Mouse (Mus musculus) midbrain, embryonic 16.5 days (tissue): ENCODE results near the gene Saa2. TPM values are rescaled to one million over a fixed set of nuclear protein-coding genes. Genes with fewer than 3 reads are reported as not detected.
A peak's percentile ranks its signal among the peaks of the same experiment; 100 is the strongest.

ENCODE experiments used
- ATAC-seq: fragments of 200-750 bp; cut with Nextera tagmentation; 2 replicates; pipeline ENCODE4 v1.8.0; 2017; ENCODE audit warnings: moderate TSS enrichment
- H3K27ac ChIP-seq: fragments of 300-500 bp; sonication (generic); 2 replicates; pipeline ENCODE4 v1.5.1; 2014; ENCODE audit warnings: mild to moderate bottlenecking, low read length, mixed read lengths
- H3K27me3 ChIP-seq: fragments of 300-500 bp; sonication (generic); 2 replicates; pipeline ENCODE4 v1.6.1; 2014; ENCODE audit warnings: low read depth, low read length, mixed read lengths; ENCODE audit not compliant: control insufficient read depth, insufficient read depth
- H3K36me3 ChIP-seq: fragments of 300-500 bp; sonication (generic); 2 replicates; pipeline ENCODE4 v1.6.1; 2014; ENCODE audit warnings: mild to moderate bottlenecking, low read length, moderate library complexity, mixed read lengths; ENCODE audit not compliant: control insufficient read depth, insufficient read depth
- H3K4me1 ChIP-seq: fragments of 300-500 bp; sonication (generic); 2 replicates; pipeline ENCODE4 v1.6.1; 2014; ENCODE audit warnings: mild to moderate bottlenecking, low read length, mixed read lengths; ENCODE audit not compliant: control insufficient read depth, insufficient read depth
- H3K4me2 ChIP-seq: fragments of 300-500 bp; sonication (generic); 2 replicates; pipeline ENCODE4 v1.6.1; 2014; ENCODE audit warnings: mild to moderate bottlenecking, low read length, mixed read lengths
- H3K4me3 ChIP-seq: fragments of 300-500 bp; sonication (generic); 2 replicates; pipeline ENCODE4 v1.5.1; 2014; ENCODE audit warnings: low read depth, mild to moderate bottlenecking, low read length, moderate library complexity, mixed read lengths
- H3K9ac ChIP-seq: fragments of 300-500 bp; sonication (generic); 2 replicates; pipeline ENCODE4 v1.6.1; 2014; ENCODE audit warnings: low read depth, low read length, mixed read lengths
- H3K9me3 ChIP-seq: fragments of 300-500 bp; sonication (generic); replicated peaks from 2 replicates; pipeline ENCODE4 v1.6.1; 2014; ENCODE audit warnings: mild to moderate bottlenecking, low read length, mixed read lengths; ENCODE audit not compliant: control insufficient read depth, poor library complexity, severe bottlenecking
- whole genome bisulfite sequencing: fragments of 180-500 bp; shearing (Covaris S2); extraction: QIAGEN DNeasy Blood & Tissue Kit; methylation state at CpG from one replicate; pipeline ENCODE4 v1.1.7; 2014; 5-methylcytosine and 5-hydroxymethylcytosine counted together
- polyA plus RNA-seq: library from polyadenylated mRNA; unstranded; fragments of >200 nt; fragmentation: Nextera tagmentation; extraction: Ambion mirVana; gene quantifications from 2 replicates; pipeline ENCODE4 v1.2.1, GENCODE M21; 2015

Gene Saa2
- polyA plus RNA-seq = not detected in 2 replicates

DNA sequence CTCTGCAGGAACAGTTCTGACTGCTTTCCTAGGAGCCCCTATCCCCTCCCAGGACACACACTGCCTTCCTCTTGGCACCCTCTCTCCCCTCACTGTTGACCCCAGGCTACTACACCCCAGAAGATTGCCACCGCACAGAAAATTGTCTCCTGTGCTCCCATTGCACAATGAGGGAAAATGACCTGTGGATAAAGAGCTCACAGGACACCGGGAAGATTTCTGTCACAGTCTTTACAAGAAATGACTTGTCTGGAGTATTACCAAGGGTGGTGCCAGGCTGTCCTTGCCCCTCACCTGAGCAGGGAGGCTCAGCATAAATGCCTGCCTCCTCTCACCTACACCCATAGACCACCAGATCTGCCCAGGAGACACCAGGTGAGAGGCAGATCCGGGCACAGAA, at the start of gene Saa2:
Gene Saa2 (plus strand): TSS at position 301 of the 400 bp plus-strand sequence.
- Histone ChIP-seq H3K9me3 (no peaks in the 10 kb centered on the region), H3K27ac (no peak within 1 kb of the TSS), H3K4me2 (no peak within 1 kb of the TSS), H3K4me1 (no peaks in the 10 kb centered on the region), H3K36me3 (no peaks in the 10 kb centered on the region), H3K4me3 (no peak within 1 kb of the TSS), H3K27me3 (no peaks in the 10 kb centered on the region), H3K9ac (no peak within 1 kb of the TSS)
- WGBS = 84% methylated on average over 3 of the region's 3 CpGs
- ATAC-seq = no peak

DNA sequence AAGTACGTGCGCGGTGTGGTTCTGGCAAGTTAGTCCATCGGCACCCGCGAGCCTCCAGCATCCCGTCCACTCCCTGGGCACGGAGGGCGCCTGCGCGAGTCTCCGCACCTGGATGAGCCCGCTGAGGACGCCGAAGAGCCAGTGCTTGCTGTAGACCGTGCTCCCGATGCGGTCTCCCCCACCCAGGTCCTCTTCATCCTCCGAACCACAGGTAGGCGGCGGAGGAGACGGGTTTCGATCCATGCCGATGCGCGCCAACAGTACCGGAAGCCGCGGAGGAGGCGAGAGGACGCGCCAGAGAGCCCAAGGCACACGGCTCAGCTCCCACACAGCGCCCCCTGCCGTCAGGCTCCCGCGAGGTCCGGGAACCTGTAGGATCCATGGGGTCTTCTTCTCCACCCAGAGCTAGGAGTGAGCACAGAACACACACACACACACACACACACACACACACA, 41.2 kb upstream of the Saa2 start, which contains the start of gene Saal1:
Gene Saal1 (minus strand): TSS at position 291 of the 455 bp plus-strand sequence.
- no peaks in the 10 kb centered on the region for H3K27me3 ChIP-seq
- H3K27ac ChIP-seq = peak within 1 kb of the TSS; percentile 85
- H3K4me3 ChIP-seq = peak within 1 kb of the TSS; percentile 82
- no peaks in the 10 kb centered on the region for H3K36me3 ChIP-seq
- no peaks in the 10 kb centered on the region for H3K9me3 ChIP-seq
- ATAC-seq = peak; percentile 98
- H3K4me2 ChIP-seq = peak within 1 kb of the TSS; percentile 52
- H3K4me1 ChIP-seq = peaks cover 7% of the 10 kb centered on the region
- peak within 1 kb of the TSS; percentile 92 for H3K9ac ChIP-seq
- WGBS = under 1% methylated on average over 38 of the region's 38 CpGs

- 71% methylated on average over 6 of the region's 6 CpGs for WGBS
Measured at GRCm38 (mm10) chr7:46712250-46712649, 39.3 kb upstream of the Saa2 start.

DNA sequence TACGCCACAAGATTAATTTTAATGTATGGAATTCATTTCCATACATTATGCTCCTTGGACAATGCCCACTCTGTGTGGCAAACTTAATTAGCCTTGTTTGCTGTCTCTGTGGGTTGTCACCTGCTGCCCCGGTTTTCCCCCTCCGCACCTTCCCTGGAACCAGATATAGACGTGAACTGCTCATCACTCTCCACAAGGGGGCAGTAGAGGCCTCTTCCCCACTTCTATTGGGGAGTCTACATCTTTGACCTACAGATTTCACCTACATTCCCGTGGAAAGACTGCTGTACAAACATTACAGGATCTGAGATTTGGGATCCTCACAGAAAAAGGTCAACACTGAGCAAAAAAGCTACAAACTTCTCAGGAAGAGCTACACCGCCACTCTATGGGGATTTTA, 37.1 kb upstream of the Saa2 start:
- 28% methylated on average over 6 of the region's 6 CpGs for WGBS
- no peak overlapping the region for H3K27ac ChIP-seq
- H3K4me2 ChIP-seq = no peak overlapping the region
- H3K4me1 ChIP-seq = peaks cover 3% of the 10 kb centered on the region
- no peak overlapping the region for H3K9ac ChIP-seq
- H3K4me3 ChIP-seq = no peak overlapping the region
- H3K36me3 ChIP-seq = no peaks in the 10 kb centered on the region
- no peaks in the 10 kb centered on the region for H3K9me3 ChIP-seq
- no peaks in the 10 kb centered on the region for H3K27me3 ChIP-seq
- no peak for ATAC-seq

More at GRCm38 (mm10) chr7:46712250-46712649, 39.3 kb upstream of the Saa2 start:
- H3K9me3 ChIP-seq = no peaks in the 10 kb centered on the region
- H3K27me3 ChIP-seq = no peaks in the 10 kb centered on the region
- H3K4me3 ChIP-seq = no peak overlapping the region
- H3K4me2 ChIP-seq = no peak overlapping the region
- peaks cover 7% of the 10 kb centered on the region for H3K4me1 ChIP-seq
- no peaks in the 10 kb centered on the region for H3K36me3 ChIP-seq
- H3K9ac ChIP-seq = no peak overlapping the region
- no peak overlapping the region for H3K27ac ChIP-seq
- no peak for ATAC-seq

DNA sequence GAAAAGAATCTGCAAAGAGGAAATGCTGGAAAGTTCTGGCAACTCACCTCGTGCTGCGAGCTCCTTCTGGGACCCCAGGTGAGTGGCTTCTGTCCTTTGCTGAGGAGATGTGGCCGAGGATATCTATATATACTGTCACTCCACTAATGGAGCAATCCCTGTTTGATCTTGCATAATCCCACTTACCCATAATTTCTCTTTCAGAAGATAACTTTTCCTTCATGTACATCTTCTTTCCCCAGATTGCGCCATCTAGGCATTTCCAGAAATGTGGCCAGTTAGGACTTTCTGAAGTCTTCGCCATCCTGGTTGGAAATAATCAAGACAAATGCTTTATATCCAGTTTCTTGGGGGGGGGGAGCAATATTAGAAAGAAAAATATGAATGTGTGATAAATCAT, 36.0 kb upstream of the Saa2 start, which contains the start of gene Saa3:
Gene Saa3 (minus strand): TSS at position 101 of the 400 bp plus-strand sequence.
- H3K27ac ChIP-seq = no peak within 1 kb of the TSS
- 96% methylated on average over 5 of the region's 5 CpGs for WGBS
- no peak within 1 kb of the TSS for H3K4me3 ChIP-seq
- H3K4me1 ChIP-seq = no peaks in the 10 kb centered on the region
- H3K4me2 ChIP-seq = no peak within 1 kb of the TSS
- no peak for ATAC-seq
- H3K9me3 ChIP-seq = no peaks in the 10 kb centered on the region
- no peaks in the 10 kb centered on the region; the same call in 1 of the 2 replicates for H3K27me3 ChIP-seq
- H3K36me3 ChIP-seq = no peaks in the 10 kb centered on the region
- no peak within 1 kb of the TSS for H3K9ac ChIP-seq

DNA sequence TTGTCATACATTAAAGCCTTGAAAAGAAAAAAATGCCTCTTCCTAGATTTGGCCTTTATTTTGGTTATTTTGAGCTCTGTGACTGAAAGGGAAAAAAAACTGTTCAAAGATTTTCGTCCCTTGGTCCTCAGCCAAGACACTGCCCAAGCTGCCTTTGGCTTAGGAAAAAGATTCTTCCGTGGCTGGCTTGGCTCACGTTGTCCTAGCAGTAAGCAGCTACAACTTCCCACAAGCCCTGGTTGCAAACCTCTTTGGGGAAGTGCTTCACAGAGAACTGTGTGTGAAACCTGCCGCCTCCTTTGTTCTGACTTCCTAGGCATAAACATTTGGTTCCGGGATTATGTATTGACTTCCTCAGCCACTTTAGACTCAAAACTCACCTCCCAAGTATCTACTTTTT, 34.7 kb upstream of the Saa2 start:
- Histone ChIP-seq H3K4me2 (no peak overlapping the region), H3K9ac (no peak overlapping the region), H3K27ac (no peak overlapping the region), H3K9me3 (no peaks in the 10 kb centered on the region), H3K4me1 (no peaks in the 10 kb centered on the region), H3K27me3 (no peaks in the 10 kb centered on the region; the same call in 1 of the 2 replicates), H3K4me3 (no peak overlapping the region), H3K36me3 (no peaks in the 10 kb centered on the region)
- ATAC-seq = no peak
- WGBS = 66% methylated on average over 5 of the region's 5 CpGs

DNA sequence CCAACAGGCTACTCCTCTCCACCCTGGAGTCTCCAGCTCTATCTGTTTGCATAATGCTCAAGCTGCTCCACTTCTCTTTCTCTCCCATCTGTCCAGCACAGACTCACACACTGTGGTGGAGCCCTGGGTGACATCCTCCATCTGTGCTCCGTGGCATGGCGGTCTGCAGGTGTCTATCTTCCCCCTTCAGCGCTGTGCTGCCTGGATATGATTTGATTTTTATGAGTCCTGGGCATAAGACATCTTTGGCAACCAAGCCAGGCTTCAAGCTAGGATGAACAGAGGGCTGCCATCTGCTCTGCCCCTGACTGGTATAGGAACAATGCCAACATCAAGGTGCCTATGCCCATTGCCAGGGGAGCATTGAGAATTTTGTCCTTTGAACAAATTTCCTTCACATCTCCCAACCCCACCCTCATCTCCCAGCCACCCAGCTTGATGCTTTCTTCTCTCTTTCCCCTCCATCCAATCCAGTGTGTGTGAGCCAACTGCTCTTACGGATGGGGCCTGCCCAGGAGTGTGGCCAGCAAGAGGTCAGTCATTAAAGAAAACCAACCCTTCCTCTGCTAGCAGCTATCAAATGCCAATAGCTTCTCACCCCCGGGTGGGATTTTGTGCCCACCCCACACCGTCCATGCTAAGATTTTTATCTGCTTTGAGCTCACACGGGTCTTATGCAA, 32.9 kb upstream of the Saa2 start:
- no peak overlapping the region for H3K27ac ChIP-seq
- H3K4me3 ChIP-seq = no peak overlapping the region
- no peak for ATAC-seq
- H3K36me3 ChIP-seq = no peaks in the 10 kb centered on the region
- no peaks in the 10 kb centered on the region for H3K9me3 ChIP-seq
- H3K27me3 ChIP-seq = no peaks in the 10 kb centered on the region; the same call in 1 of the 2 replicates
- H3K4me1 ChIP-seq = no peaks in the 10 kb centered on the region
- no peak overlapping the region for H3K4me2 ChIP-seq
- 84% methylated on average over 7 of the region's 7 CpGs for WGBS
- H3K9ac ChIP-seq = no peak overlapping the region

GRCm38 (mm10) chr7:46719526-46719925, 32.1 kb upstream of the Saa2 start:
- no peaks in the 10 kb centered on the region for H3K9me3 ChIP-seq
- no peaks in the 10 kb centered on the region for H3K36me3 ChIP-seq
- no peak overlapping the region for H3K4me2 ChIP-seq
- 85% methylated on average over 7 of the region's 7 CpGs for WGBS
- H3K4me1 ChIP-seq = no peaks in the 10 kb centered on the region
- no peak for ATAC-seq
- no peak overlapping the region for H3K4me3 ChIP-seq
- H3K27ac ChIP-seq = no peak overlapping the region
- no peak overlapping the region for H3K9ac ChIP-seq
- H3K27me3 ChIP-seq = no peaks in the 10 kb centered on the region; the same call in 1 of the 2 replicates

GRCm38 (mm10) chr7:46720460-46720859, 31.1 kb upstream of the Saa2 start:
- Histone ChIP-seq H3K9ac (no peak overlapping the region), H3K4me1 (no peaks in the 10 kb centered on the region), H3K4me2 (no peak overlapping the region), H3K4me3 (no peak overlapping the region), H3K9me3 (no peaks in the 10 kb centered on the region), H3K27ac (no peak overlapping the region), H3K27me3 (no peaks in the 10 kb centered on the region; the same call in 1 of the 2 replicates), H3K36me3 (no peaks in the 10 kb centered on the region)
- ATAC-seq = no peak
- 76% methylated on average over 9 of the region's 9 CpGs for WGBS
